Mouse (Mus musculus): ENCODE measurements around the gene Erf. TPM values are rescaled to one million over a fixed set of nuclear protein-coding genes. Genes with fewer than 3 reads are reported as not detected.

Gene Erf
- polyA plus RNA-seq, 1 experiment from 2014 or later, result 13.0 TPM

GRCm38 (mm10) chr7:25288011-25288410 lies 37.5 kb upstream of the Erf start:
- peaks cover 44% of the 10 kb centered on the region for H3K4me1 ChIP-seq

GRCm38 (mm10) chr7:25286989-25287388 lies 36.4 kb upstream of the Erf start:
- Histone ChIP-seq H3K9me3 (0 out of 2 replicates have a peak, but pooled peaks cover 7% of the 10 kb centered on the region), H3K36me3 (replicated peaks) (peaks cover 73% of the 10 kb centered on the region), H3K4me2 (no peak overlapping the region), H3K9ac (no peak overlapping the region), H3K27ac (no peak overlapping the region), H3K4me3 (replicated peaks) (no peak overlapping the region), H3K27me3 (no peaks in the 10 kb centered on the region), H3K4me1 (peaks cover 41% of the 10 kb centered on the region)
- WGBS, result 83% methylated on average over 8 of the region's 8 CpGs
- no peak for ATAC-seq (ENCODE audit: low FRiP score)

More at GRCm38 (mm10) chr7:25288011-25288410, 37.5 kb upstream of the Erf start:
- H3K4me2 ChIP-seq, result no peak overlapping the region
- H3K27ac ChIP-seq, result no peak overlapping the region
- WGBS, result 95% methylated on average over 12 of the region's 12 CpGs
- ATAC-seq (ENCODE audit: low FRiP score), result no peak
- no peaks in the 10 kb centered on the region for H3K27me3 ChIP-seq
- H3K9me3 ChIP-seq, result 0 out of 2 replicates have a peak, but pooled peaks cover 7% of the 10 kb centered on the region
- peaks cover 83% of the 10 kb centered on the region for H3K36me3 ChIP-seq (replicated peaks)
- H3K4me3 ChIP-seq (replicated peaks), result no peak overlapping the region
- H3K9ac ChIP-seq, result no peak overlapping the region

GRCm38 (mm10) chr7:25285511-25286238 lies 35.1 kb upstream of the Erf start:
- Histone ChIP-seq H3K4me3 (replicated peaks) (no peak overlapping the region), H3K9me3 (0 out of 2 replicates have a peak, but pooled peaks cover 7% of the 10 kb centered on the region), H3K27ac (0 out of 2 replicates have a peak overlapping the region, but pooled peaks have one; percentile 13), H3K27me3 (no peaks in the 10 kb centered on the region), H3K36me3 (replicated peaks) (peaks cover 60% of the 10 kb centered on the region), H3K9ac (no peak overlapping the region), H3K4me1 (peaks cover 43% of the 10 kb centered on the region), H3K4me2 (no peak overlapping the region)
- no peak for ATAC-seq (ENCODE audit: low FRiP score)
- 92% methylated on average over 20 of the region's 20 CpGs for WGBS

- Histone ChIP-seq H3K4me1 (peaks cover 51% of the 10 kb centered on the region), H3K4me3 (replicated peaks) (peak overlapping the region; percentile 92), H3K27ac (no peak overlapping the region), H3K27me3 (no peaks in the 10 kb centered on the region), H3K4me2 (peak overlapping the region; percentile 96), H3K9ac (peak overlapping the region; percentile 89; the same call in 1 of the 2 replicates), H3K9me3 (0 out of 2 replicates have a peak, but pooled peaks cover 3% of the 10 kb centered on the region), H3K36me3 (replicated peaks) (peaks cover 51% of the 10 kb centered on the region)
- 71% methylated on average over 5 of the region's 5 CpGs for WGBS
- ATAC-seq (ENCODE audit: low FRiP score), result no peak
These were observed 34.2 kb upstream of the Erf start for GRCm38 (mm10) chr7:25284766-25285165.

GRCm38 (mm10) chr7:25284171-25284570 lies 33.6 kb upstream of the Erf start:
- Histone ChIP-seq H3K4me1 (peaks cover 56% of the 10 kb centered on the region), H3K27ac (peak overlapping the region; percentile 100; the same call in 1 of the 2 replicates), H3K27me3 (no peaks in the 10 kb centered on the region), H3K36me3 (replicated peaks) (peaks cover 45% of the 10 kb centered on the region), H3K9me3 (no peaks in the 10 kb centered on the region), H3K9ac (peak overlapping the region; percentile 89), H3K4me3 (replicated peaks) (peak overlapping the region; percentile 92), H3K4me2 (peak overlapping the region; percentile 96)
- WGBS, result 75% methylated on average over 2 of the region's 2 CpGs
- ATAC-seq (ENCODE audit: low FRiP score), result no peak

- ATAC-seq (ENCODE audit: low FRiP score), result no peak
- WGBS, result 23% methylated on average over 5 of the region's 5 CpGs
- H3K4me1 ChIP-seq, result peaks cover 56% of the 10 kb centered on the region
These were observed 33.1 kb upstream of the Erf start for GRCm38 (mm10) chr7:25283637-25284036.

GRCm38 (mm10) chr7:25282731-25283211 lies 32.2 kb upstream of the Erf start:
- ATAC-seq (ENCODE audit: low FRiP score), result no peak
- H3K9ac ChIP-seq, result peak overlapping the region; percentile 89
- peak overlapping the region; percentile 92 for H3K4me3 ChIP-seq (replicated peaks)
- peak overlapping the region; percentile 100 for H3K27ac ChIP-seq
- no peaks in the 10 kb centered on the region for H3K27me3 ChIP-seq
- peak overlapping the region; percentile 96 for H3K4me2 ChIP-seq
- H3K4me1 ChIP-seq, result peaks cover 59% of the 10 kb centered on the region
- peaks cover 31% of the 10 kb centered on the region for H3K36me3 ChIP-seq (replicated peaks)
- under 1% methylated on average over 32 of the region's 36 CpGs for WGBS
- no peaks in the 10 kb centered on the region for H3K9me3 ChIP-seq

More at GRCm38 (mm10) chr7:25283637-25284036, 33.1 kb upstream of the Erf start:
- Histone ChIP-seq H3K4me2 (peak overlapping the region; percentile 96), H3K27ac (peak overlapping the region; percentile 100), H3K27me3 (no peaks in the 10 kb centered on the region), H3K9ac (peak overlapping the region; percentile 89), H3K36me3 (replicated peaks) (peaks cover 40% of the 10 kb centered on the region), H3K9me3 (no peaks in the 10 kb centered on the region), H3K4me3 (replicated peaks) (peak overlapping the region; percentile 92)

GRCm38 (mm10) chr7:25281734-25282601 lies 31.4 kb upstream of the Erf start:
- WGBS, result under 1% methylated on average over 50 of the region's 108 CpGs
- H3K27me3 ChIP-seq, result no peaks in the 10 kb centered on the region
- H3K4me2 ChIP-seq, result peak overlapping the region; percentile 96
- H3K9ac ChIP-seq, result peak overlapping the region; percentile 89
- peak overlapping the region; percentile 92 for H3K4me3 ChIP-seq (replicated peaks)
- H3K27ac ChIP-seq, result peak overlapping the region; percentile 100
- H3K9me3 ChIP-seq, result no peaks in the 10 kb centered on the region
- peak; percentile 82 for ATAC-seq (ENCODE audit: low FRiP score)
- H3K4me1 ChIP-seq, result peaks cover 65% of the 10 kb centered on the region
- peaks cover 23% of the 10 kb centered on the region for H3K36me3 ChIP-seq (replicated peaks)

- H3K4me2 ChIP-seq, result peak overlapping the region; percentile 96
- H3K4me1 ChIP-seq, result peaks cover 66% of the 10 kb centered on the region
- H3K27ac ChIP-seq, result peak overlapping the region; percentile 100
- peaks cover 16% of the 10 kb centered on the region for H3K36me3 ChIP-seq (replicated peaks)
- H3K9me3 ChIP-seq, result no peaks in the 10 kb centered on the region
- no peaks in the 10 kb centered on the region for H3K27me3 ChIP-seq
- 18% methylated on average over 12 of the region's 12 CpGs for WGBS
- peak overlapping the region; percentile 92 for H3K4me3 ChIP-seq (replicated peaks)
- peak overlapping the region; percentile 89 for H3K9ac ChIP-seq
- no peak; the same call in 1 of the 2 replicates for ATAC-seq (ENCODE audit: low FRiP score)
These were observed 30.7 kb upstream of the Erf start for GRCm38 (mm10) chr7:25281166-25281733.

GRCm38 (mm10) chr7:25279861-25280791 lies 29.6 kb upstream of the Erf start:
- peak; percentile 9 for ATAC-seq (ENCODE audit: low FRiP score)
- H3K4me3 ChIP-seq (replicated peaks), result peak overlapping the region; percentile 92
- peak overlapping the region; percentile 100 for H3K27ac ChIP-seq
- no peaks in the 10 kb centered on the region for H3K9me3 ChIP-seq
- 0% methylated on average over 5 of the region's 6 CpGs for WGBS
- peak overlapping the region; percentile 89 for H3K9ac ChIP-seq
- H3K4me1 ChIP-seq, result peaks cover 67% of the 10 kb centered on the region
- no peaks in the 10 kb centered on the region for H3K27me3 ChIP-seq
- peak overlapping the region; percentile 96 for H3K4me2 ChIP-seq
- peaks cover 4% of the 10 kb centered on the region for H3K36me3 ChIP-seq (replicated peaks)
